Mouse (Mus musculus): Measurements from ENCODE around the gene Ebi3.

DNA sequence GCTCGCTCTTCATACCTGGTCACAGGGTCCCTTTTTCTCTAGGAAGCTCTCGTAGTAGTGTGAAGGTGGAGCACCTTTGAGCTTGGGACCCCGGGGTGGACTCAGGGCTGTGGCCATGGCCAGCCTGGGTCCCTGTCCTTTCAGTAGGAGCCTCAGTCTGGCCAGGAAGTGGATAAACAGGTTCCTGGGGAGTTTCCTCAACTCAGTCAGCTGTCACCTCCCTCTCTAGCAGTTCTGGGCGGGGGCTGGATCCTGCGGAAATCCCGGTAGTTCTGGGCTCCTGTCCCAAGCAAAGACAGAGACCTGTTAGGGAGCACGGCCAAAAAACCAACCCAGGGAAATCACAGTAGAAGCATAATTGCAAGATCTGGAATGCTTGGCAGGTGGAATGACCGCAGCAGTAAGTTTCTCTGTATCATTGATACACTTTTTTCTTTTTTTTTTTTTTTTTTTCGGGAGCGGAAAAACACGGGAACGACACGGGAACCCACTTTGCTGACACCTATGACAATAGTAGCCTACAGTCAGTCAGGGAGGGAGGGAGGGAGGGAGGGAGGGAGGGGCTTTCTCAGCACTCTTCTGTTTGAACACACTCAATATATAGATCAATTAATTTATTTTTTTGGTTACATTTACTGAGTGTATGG lies 53.1 kb downstream of the Ebi3 start, which contains the start of the genes Stap2 and Mpnd:
- no peak for TF ChIP-seq CTCF (IDR thresholded peaks at IDR 0.05; ENCODE audit: low read depth)
- no peak for TF ChIP-seq EP300 (optimal IDR thresholded peaks at IDR 0.05)
